Mouse (Mus musculus) inflammation-experienced regulatory T-cells, adult 6 months (primary cell): ENCODE measurements around the gene Fndc3b. TPM values are rescaled to one million over a fixed set of nuclear protein-coding genes. Genes with fewer than 3 reads are reported as not detected.

Source experiments
- ATAC-seq: one replicate; pipeline ENCODE4 v1.8.0; 2017
- polyA plus RNA-seq, 3 experiments: library from polyadenylated mRNA; unstranded; fragments of 100-300 nt; shearing (Covaris generic); gene quantifications; one replicate each; pipeline ENCODE4 v1.2.1; 2017

Fndc3b gene
- polyA plus RNA-seq, 3 experiments from 2014 or later, result 0.26 to 0.42 (median 0.28) TPM

DNA sequence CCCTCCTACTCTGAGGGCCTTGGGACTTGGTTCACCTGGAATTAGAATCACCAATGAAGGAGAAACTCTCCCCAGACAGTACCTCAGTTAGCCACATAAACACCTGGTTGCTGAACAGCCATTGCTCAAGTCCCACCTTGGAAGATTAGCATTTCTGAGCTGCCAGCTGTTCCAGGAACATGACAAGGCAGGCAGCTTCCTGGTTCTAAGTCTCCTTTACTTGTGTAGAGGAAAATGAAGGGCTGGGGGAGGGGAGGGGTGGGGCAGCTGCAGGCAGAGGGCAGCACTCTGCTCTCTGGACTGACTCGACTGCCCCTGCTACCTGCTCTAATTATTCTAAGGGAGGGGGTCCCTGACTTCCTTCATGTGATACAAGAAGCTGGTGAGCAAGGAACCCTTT, 45.8 kb downstream of the Fndc3b start:
- ATAC-seq, result no peak

DNA sequence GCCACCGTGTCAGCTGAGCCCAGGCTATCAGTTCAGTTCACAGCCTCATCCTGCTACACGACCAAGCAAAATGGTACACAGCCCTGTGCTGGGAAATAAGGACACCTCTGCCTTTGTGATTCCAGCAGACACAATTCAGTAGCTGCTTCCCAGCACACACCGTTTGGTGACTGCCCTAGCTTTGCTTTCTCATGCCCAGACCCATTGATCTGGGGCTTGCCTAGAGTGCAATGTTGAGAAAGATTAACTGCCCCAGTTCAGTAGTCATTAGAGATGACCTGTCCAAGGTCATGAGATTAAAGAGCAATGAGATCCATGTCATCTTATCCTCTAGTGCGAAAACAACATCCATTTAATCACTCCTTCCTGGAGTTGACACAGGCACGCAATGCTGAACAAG, 47.9 kb downstream of the Fndc3b start:
- ATAC-seq, result no peak

DNA sequence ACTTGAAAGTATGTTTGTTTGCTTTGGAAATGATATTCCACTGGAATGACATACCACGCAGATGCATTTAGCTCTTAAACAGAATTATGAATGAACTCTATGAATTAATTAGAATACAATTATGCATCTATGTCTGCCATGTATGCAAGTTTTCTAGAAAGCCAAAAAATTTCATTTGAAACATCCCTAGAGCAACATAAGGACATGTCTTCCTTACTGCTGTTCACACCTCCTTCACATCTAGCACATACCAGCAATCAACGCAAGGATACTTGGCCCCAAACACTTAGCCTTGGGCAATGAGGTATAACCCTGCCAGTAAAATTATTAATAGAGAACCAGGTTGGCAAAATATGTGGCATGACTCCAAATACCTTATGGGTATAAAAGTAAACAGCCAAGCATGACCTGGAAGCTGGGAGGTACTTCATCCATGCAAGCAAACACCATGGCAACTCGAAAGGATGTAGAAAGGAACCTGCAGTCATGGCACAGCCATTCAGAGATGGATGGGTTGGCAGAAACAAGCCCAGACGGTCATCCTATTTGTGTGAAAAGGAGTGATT, 52.8 kb downstream of the Fndc3b start:
- ATAC-seq, result no peak

DNA sequence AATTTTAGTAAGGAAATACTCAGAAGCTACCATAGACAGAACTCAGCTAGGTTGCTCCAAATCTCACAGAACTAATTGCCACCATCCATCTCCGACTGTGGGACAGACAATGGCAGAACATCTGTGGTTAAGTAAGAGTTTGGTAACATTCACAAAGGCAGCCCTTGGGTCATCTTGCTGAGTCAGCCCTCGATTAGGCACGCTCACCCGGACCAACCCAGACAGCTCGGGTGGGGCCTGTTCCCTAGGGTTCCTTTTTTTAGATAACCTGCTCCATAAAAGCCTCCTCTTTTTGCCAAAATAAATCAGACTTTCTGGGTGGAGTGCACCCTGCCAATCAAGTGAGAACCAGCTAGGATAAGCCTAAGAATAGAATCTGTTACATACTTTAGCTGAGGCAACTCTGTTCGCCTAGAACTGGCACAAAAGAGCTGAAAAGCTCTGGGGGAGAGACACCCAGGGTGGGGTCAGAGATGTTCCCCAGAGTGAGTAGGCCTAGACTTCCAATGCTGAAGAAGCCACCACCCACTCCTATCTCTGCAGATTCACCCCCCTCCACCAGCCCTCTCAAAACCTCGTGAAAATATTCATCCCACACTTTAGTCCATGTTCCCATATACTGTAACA, 54.2 kb downstream of the Fndc3b start:
- no peak for ATAC-seq

DNA sequence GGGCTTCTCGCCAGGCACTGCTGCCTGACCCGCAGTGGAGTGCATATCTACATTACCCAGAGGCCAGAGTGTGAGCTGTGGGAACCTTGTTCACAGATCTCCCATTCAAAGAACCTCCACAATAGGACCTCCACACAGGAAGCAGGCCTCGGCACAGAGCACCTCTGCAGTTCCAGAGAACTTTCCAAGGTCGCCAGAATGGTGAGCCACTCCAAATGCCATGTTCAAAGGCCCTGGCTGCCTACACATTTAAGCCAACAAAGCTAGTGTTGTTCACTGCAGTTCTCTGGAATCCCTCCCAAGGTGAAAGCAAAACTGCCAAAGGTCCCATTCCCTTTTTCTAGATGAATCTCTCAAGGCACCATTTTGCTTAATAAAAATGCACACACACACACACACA, 55.4 kb downstream of the Fndc3b start:
- no peak for ATAC-seq

DNA sequence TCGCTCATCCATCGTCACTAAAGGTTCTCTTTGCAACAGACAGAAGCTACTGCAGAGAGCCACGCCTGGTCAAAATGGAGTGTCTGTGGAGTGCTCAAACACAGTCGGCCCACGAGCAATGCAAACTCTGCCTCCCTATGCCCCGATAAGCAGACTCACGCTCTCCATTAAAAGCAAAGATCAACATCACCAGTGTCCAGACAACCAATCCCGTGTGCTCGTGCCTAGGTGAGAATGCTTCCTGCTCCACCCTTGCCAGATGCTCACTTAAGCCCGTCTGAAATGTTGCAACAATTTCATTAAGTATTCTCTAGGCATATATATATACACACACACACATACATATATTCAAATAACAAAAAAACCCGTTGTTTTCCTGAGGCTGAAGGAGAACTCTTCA, 56.1 kb downstream of the Fndc3b start:
- ATAC-seq, result no peak

DNA sequence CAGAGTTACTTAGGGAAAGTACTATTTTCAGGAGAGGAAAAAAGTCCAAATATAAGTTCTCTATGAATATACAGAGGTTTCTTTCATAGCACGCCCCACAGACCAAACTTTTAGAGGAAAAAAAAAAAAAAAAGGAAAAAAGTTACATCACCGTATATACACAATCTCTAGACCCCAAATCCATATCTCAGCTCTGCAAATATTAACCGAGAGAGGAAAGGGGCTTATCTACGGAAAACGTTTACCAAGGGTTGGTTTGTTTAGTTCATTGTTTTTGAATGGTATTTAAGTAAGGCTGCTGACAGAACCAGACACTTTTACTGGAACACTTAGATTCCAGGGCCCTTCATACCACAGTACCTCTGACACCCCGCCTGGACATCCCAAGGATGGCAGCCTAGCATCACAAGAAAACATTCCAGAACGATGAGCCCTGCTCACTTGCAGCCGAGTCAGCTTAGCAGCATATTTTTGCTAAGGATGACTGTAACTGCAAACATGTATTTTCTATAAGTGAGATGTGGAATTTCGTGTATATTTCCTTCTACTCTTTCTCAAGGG, 58.6 kb downstream of the Fndc3b start:
- ATAC-seq, result no peak

DNA sequence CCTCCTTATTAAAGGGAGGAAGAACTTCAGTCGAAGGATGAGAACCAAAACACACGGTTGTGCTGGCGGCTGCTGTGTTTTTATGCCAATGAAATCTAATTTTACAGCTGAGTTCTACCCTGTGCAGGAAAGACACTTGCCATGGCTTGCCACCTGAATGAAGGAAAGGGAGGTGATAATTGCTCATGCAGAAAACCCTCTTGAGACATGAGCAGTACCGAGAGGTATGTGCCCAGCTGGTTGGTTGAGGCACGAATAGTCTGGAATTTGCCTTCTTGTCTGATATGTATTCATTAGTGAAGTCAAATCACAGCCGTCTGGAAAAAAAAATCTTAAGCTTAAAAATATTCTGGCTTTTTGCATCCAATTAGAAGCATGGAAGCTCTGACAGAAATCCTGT, 59.4 kb downstream of the Fndc3b start:
- no peak for ATAC-seq

DNA sequence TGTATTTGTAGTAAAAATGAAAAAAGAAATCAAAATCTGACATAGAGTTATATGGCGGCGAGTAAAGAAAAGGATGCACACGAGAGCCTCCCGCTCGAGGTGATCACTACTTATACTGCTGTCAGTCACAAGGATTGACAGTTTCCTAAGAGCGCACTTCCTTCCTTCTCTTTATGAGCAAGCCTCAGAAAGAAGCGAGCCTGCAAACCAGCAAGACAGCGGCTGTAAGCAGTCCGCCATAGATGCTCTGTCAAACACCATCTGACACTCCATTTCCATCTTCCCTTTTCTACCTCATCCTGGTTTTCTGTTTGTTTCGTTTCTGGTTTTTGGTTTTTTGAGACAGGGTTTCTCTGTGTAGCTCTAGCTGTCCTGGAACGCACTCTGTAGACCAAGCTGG, 61.0 kb downstream of the Fndc3b start:
- ATAC-seq, result no peak

DNA sequence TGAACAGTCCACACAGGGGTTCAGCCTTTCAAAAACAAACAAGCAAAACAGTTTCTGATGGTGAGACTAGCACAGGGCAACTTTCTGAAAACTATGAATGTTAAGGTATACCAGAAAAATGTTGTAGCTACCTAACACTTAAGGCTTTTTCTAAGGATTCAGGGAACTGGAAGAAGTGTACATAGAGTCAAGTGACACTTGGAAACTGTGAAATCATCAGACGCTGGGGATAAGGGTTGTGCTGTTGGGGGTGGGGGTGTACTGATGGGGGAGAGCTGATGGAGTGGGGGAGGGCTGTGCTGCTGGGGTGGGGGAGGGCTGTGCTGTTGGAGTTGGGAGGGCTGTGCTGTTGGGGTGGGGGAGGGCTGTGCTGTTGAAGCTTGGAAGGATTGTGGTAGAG, 61.8 kb downstream of the Fndc3b start:
- ATAC-seq, result no peak

DNA sequence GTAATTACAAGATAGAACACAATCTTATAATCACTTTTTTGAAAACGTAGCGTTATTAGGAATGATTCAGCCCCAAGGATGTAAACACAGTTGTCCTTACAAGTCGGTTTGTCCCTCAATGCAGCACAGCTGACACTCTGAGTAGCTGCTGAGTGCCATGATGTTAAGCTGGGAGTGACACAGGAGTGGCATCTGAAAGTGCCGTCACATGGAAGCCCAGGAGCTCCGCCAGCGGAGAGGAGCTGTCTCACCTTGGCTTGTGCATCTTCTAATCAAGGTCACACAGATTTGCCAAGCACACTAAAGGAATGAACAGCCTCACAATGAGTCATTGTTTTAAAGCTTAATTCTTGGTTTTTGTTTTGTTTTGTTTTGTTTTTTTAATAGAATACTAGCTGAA, 68.7 kb downstream of the Fndc3b start:
- ATAC-seq, result no peak

DNA sequence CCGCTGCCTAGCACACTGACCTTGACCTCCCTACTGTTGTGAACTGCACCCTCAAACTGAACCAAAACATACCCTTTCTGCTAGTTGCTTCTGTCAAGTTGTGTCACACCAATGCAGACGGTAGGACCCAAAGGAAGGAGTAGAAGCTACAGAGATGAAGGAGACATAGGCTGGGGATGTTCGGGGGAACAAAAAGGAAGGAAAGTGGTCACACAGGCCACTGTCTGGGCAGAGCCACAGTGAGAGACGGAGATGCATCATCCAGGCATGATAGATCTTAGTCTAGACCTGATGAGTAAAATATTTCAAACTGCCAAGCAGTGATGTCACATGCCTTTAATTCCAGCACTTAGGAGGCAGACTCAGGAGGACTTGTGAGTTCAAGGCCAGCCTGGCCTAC, 71.4 kb downstream of the Fndc3b start:
- ATAC-seq, result no peak

DNA sequence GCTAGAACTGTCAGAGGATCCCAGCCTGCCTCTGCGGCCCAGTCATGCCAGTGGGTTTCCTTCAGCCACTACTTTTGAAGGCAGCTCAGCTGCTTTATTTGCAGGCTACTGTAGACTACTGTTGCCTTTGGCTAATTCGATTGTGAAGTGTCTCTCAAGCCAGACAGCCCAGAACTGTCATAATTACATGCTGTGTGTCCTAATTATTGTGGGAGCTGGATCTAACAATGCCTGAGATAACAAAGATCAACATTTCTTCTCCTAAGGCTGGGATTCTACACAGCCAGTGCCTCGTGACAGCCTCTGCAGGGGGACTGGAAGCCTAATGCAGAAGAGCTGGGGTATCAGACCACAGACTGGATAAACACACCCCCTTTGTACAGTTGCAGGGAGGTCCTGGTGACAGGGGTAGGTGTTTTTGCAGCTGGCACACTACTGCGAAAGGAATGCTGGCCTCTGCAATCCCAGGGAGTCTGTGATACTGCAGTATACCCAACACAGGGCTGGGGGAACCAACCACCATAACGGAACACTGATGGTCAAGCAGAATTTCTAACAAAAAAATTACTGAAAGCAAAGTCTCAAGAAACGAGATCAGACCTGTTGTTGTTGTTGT, 74.0 kb downstream of the Fndc3b start:
- ATAC-seq, result no peak

DNA sequence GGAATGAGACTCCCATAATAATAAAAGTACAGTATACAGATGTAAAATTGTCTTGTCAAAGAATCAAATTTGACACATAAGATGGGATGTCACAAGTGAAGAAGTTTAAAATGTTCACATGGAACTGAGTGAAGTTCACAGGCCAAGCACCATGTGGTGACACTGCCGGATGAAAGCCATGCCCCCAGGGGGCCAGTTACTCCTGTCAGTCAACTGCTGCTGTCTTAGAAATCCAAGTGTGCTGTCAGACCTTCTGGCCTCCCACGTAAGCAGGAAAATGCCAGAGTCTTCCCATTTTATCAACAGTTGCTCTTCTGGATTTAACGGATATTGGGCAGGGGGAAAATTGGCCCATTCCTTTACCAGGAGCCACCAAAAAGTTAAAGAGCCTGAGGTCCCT, 75.3 kb downstream of the Fndc3b start:
- ATAC-seq, result no peak

DNA sequence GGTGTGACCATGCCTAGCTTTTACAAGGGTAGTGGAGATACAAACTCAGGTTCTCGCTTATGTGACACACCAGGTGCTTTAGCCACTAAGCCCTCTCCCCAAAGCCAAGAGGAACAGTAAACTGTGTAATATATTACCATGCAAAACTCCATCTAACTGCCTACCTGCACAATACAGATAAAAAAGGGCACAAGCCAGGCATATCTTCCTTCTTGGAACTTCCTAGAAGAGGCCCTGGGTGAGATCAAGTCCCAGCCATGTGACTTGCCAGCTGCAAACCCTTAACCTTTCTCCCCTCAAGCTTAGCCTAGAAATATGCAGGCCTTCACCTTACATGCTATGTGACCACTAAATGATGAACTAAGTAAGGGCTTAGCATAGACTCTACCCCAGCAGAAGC, 78.2 kb downstream of the Fndc3b start:
- no peak for ATAC-seq

DNA sequence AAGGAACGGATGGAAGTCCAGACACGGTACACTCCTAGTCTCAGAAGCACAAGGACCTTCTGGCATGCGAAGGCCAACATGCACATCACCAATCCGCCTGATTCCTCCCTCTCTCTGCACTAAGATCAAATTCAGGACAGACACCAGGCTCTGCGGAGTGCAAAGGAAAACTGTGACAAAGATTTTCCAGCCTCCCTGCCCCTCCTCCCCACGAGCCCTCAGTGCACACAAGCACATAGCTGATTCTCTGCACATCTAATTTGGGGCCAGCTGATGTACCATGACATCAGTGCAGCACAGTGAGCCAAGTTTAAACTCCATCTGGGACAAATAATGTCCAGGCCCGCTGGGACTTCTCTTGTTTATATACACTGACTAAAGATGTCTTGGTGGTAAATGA, 80.0 kb downstream of the Fndc3b start:
- ATAC-seq, result no peak

DNA sequence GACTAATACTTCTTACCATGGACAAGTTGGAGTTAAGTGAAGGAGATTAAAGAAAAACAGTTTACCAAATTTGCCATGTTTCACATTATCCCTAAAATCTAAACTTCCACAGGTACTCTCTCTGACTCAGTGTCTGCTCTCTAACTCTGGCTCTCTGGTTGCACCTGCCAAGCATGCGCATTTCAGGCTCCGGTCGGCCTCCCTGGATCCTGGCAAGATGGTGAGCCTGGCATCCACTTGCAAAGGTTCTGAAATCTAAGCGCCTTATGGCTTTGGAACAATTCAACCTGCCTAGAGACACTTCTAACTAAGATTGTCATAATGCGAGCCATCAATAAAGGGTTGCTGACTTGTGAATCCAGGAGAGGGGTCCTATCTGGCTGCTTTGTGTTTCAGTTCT, 81.4 kb downstream of the Fndc3b start:
- ATAC-seq, result no peak

DNA sequence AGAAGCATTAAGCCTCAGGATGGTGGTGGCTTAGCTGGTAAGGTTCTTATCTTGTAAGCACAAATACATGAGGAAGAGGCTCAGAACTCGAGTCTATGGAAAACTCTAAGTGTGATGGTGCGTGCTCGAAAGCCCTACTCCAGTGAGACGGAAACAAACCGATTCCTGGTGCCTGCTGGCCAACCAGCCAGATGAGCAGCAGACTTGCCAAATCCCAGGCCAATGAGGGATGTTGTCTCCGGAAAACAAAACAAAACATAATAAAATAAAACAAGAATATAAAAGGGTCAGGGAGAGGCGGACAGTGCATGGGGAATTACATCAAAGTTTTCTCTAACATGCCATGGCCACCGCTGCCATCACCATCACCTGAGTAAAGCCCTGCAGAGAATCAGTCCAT, 84.8 kb downstream of the Fndc3b start:
- no peak for ATAC-seq

DNA sequence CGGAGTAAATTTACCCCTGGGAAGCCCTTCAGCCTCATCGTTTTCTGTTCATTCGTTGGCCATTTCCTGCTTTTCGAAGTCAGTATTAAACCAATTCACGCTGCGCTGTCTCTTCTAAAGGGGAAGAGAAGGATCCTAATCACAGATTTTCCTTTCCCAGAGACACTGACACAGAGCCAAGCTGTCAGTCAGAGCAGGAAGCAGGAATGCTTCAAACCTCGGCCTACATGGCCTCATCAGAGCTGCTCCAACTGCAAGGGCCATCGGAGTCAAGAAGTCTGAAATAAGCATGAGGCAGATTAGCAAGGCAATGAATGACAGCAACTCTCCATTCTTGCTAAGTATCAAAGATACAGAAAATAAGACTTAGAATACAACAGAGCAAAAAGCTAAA, 85.5 kb downstream of the Fndc3b start:
- ATAC-seq, result no peak

DNA sequence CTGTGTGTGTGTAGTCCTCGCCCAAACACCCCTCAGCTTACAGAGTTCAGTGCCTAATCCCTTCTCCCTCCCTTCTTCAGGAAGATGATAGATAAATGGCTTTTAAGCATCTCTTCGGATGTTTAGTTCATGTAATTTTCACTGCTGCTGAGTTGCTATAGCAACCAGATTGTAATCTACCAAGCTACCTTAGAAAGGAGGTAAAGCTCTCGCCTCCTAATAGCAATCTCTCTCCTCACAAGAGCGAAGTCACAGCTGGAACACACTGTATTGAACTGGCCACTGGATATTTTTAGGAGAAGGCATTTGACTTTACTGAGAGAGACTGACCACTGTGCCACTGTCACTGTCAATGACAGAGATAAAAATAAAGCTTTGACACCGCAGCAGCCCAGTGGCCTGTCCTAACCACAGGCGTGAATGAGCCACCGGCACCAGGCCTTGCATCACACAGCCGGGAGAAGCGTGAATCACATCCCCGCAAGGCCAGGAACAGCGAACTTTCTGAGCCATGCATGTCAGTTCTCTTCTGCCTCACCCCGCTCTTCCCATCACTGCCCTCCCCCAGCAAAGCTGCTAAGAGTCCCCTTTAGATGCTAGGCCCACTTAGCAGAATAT, 86.0 kb downstream of the Fndc3b start:
- no peak for ATAC-seq

DNA sequence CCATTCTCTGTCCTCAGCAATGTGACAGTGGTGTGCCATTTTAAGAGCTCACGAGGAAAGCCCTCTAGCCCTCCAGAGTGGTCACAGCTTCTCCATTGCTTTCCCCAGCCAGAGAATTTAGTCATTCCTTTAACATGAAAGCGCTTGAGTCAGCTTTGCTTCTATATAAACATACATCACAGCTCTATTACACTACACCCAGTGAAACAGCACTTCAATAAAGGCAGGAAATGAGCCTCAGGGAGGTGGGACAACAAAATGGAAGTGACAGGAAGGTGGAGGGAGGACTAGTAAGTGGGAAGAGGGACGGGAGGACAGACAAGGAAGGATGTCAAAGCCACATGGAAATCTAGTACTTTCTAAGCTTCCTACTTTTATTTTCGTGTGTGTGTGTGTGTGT, 88.7 kb downstream of the Fndc3b start:
- ATAC-seq, result no peak

DNA sequence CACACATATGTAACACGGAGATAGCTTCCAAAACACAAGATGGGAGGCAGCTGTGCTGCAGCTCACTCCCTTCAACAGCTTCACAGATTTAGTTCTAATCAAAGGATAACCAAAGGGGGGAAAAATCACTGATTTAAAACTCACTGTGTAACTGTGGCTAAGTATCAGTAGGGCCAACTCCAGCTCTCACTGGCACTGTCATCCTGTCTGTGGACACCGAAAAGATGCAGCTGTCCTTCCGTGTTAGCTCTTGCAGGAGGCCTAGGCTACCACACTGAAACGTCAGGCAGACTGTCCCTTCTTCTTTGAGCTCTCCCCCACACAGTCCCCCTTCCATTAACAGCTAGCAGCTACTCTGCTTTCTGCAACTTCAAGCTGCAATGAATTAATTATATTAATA, 89.9 kb downstream of the Fndc3b start:
- no peak for ATAC-seq

DNA sequence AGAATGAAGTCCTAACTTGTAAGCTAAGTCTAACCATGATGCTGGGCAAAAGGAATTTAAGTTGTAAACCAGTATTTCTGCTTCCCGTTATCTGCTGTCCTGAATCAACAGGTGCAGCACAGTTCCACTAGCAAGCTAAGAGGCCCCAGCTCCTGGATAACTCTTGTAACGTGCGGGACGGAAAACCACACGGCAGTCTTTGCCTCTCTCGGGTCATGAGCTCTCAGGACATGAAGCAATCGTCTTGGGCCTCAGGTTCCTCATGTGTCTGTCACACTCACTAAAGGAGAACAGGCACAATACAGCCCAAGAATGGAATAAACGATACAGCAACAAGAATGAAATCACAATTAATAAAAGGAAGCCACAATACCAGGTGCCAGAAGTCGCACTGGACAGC, 93.4 kb downstream of the Fndc3b start:
- no peak for ATAC-seq

DNA sequence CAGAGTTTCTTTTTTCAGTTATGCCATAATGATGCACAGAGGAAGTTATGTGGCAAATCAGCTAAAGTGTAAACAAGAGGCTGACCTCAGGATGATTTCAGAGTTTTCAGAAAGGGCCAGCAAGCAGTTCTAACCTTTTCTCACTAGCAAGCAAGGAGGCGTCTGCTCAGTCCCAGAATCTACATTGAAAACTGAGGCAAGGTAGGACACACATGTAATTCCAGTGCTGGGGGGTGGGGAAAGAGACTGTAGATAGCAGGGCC, 93.9 kb downstream of the Fndc3b start:
- ATAC-seq, result no peak
